ENCODE assay signal across 10 mouse cellular contexts in the genomic region with DNA sequence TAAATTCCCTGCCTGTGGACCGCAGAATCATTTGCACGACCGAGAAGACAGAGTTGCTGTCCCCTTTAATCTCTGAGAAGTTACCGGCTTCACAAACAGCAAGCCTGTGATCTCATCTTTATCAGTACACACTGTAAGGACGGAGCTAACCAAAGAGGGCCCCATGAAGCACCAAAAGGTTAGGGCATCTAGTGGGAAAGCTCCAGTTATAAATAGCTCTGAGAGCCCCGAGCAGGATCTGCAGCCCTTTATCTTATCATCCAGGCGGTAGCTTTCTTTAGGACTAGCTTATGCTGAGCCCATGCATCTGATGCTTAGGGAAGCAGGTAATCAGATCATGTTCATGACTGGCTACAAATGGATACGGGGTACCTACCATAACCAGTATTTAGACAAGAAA.
DNase-seq lines count a peak whose midpoint lies in the region; ATAC-seq and TF ChIP-seq lines count a peak whose summit lies in the region.
"Had no signal": no experiment of that assay in that cellular context is flagged by ENCODE, and none has a peak within 500 bp of the region (broad histone marks: within the 10 kb centered on the region; RNA-seq: fewer than 3 reads in every experiment).

No protein-coding gene starts in this region.

- peak; percentile 60 for TF ChIP-seq EP300 in liver, embryonic 14.5 days (IDR thresholded peaks at IDR 0.05; ENCODE audit: low read depth)

- WGBS in heart, embryonic 13.5 days, result 4% methylated on average over 8 of the region's 8 CpGs
- WGBS in liver, embryonic 14.5 days (ENCODE audit: insufficient replicate concordance), result 1% methylated on average over 8 of the region's 8 CpGs
- WGBS in midbrain, embryonic 15.5 days, result 67% methylated on average over 8 of the region's 8 CpGs
- 83% methylated on average over 8 of the region's 8 CpGs for WGBS in midbrain, embryonic 14.5 days
- 81% methylated on average over 8 of the region's 8 CpGs for WGBS in hindbrain, embryonic 13.5 days

- no peak for DNase-seq in heart, adult 18-20 months
- peak; percentile 72 for DNase-seq in G1E (ENCODE audit: low spot score)
- DNase-seq in liver, embryonic 14.5 days (ENCODE audit: low read depth in 3 of 3, low spot score in 3 of 3), result peak in 2 of 3 experiments; percentile 39 to 47
- no peak for DNase-seq in midbrain, embryonic 14.5 days

- no peaks in the 10 kb centered on the region for H3K36me3 ChIP-seq in heart, embryonic 13.5 days
- H3K36me3 ChIP-seq in G1E (replicated peaks), result peaks cover 3% of the 10 kb centered on the region
- H3K36me3 ChIP-seq in liver, embryonic 14.5 days (replicated peaks; ENCODE audit: control insufficient read depth, insufficient read depth, low read depth), result no peaks in the 10 kb centered on the region
- H3K36me3 ChIP-seq in midbrain, embryonic 15.5 days (replicated peaks), result no peaks in the 10 kb centered on the region
- H3K36me3 ChIP-seq in midbrain, embryonic 14.5 days (ENCODE audit: control insufficient read depth, insufficient read depth, low read length), result no peaks in the 10 kb centered on the region
- no peaks in the 10 kb centered on the region for H3K36me3 ChIP-seq in hindbrain, embryonic 13.5 days
- H3K36me3 ChIP-seq: embryonic facial prominence, embryonic 13.5 days had no signal

- ATAC-seq in heart, embryonic 13.5 days (ENCODE audit: extremely low read depth, insufficient number of reproducible peaks, low FRiP score, low TSS enrichment), result no peak
- peak; percentile 74 for ATAC-seq in G1E (ENCODE audit: extremely low read depth, insufficient number of reproducible peaks, low FRiP score, poor library complexity, severe bottlenecking)
- ATAC-seq in liver, embryonic 14.5 days (ENCODE audit: insufficient read depth), result peak; percentile 84
- no peak for ATAC-seq in midbrain, embryonic 15.5 days (replicated peaks)
- no peak for ATAC-seq in midbrain, embryonic 14.5 days (ENCODE audit: low FRiP score, low TSS enrichment)
- no peak for ATAC-seq in hindbrain, embryonic 13.5 days (ENCODE audit: low FRiP score)
- ATAC-seq: inflammation-experienced regulatory T-cells, adult 6 months had no signal

- H3K4me2 ChIP-seq in heart, embryonic 13.5 days, result peak overlapping the region; percentile 61
- peak overlapping the region; percentile 48 for H3K4me2 ChIP-seq in liver, embryonic 14.5 days (ENCODE audit: low read depth)
- no peak overlapping the region for H3K4me2 ChIP-seq in midbrain, embryonic 15.5 days
- H3K4me2 ChIP-seq in midbrain, embryonic 14.5 days (ENCODE audit: low read length), result no peak overlapping the region
- no peak overlapping the region for H3K4me2 ChIP-seq in hindbrain, embryonic 13.5 days
- H3K4me2 ChIP-seq: embryonic facial prominence, embryonic 13.5 days had no signal

- no peaks in the 10 kb centered on the region for H3K9me3 ChIP-seq in heart, embryonic 13.5 days
- no peaks in the 10 kb centered on the region for H3K9me3 ChIP-seq in G1E (replicated peaks)
- no peaks in the 10 kb centered on the region for H3K9me3 ChIP-seq in liver, embryonic 14.5 days (ENCODE audit: control insufficient read depth, low read length)
- H3K9me3 ChIP-seq in midbrain, embryonic 15.5 days, result no peaks in the 10 kb centered on the region
- no peaks in the 10 kb centered on the region for H3K9me3 ChIP-seq in midbrain, embryonic 14.5 days (ENCODE audit: control insufficient read depth, low read length)
- H3K9me3 ChIP-seq in hindbrain, embryonic 13.5 days, result no peaks in the 10 kb centered on the region
- H3K9me3 ChIP-seq: embryonic facial prominence, embryonic 13.5 days had no signal

- peak overlapping the region; percentile 25 for H3K4me3 ChIP-seq in heart, embryonic 13.5 days
- peak overlapping the region; percentile 59; the same call in 1 of the 2 replicates for H3K4me3 ChIP-seq in G1E (ENCODE audit: low read depth, low read length)
- H3K4me3 ChIP-seq in embryonic fibroblast, embryonic 13.5 days (ENCODE audit: insufficient read depth, low read length), result no peak overlapping the region
- 0 out of 4 replicates have a peak overlapping the region, but pooled peaks of 1 of the 2 experiments have one; percentile 3 for H3K4me3 ChIP-seq in liver, embryonic 14.5 days (ENCODE audit: insufficient read depth in 1 of 2, low read depth in 2 of 2, low read length in 2 of 2)
- no peak overlapping the region for H3K4me3 ChIP-seq in midbrain, embryonic 15.5 days
- no peak overlapping the region for H3K4me3 ChIP-seq in midbrain, embryonic 14.5 days (replicated peaks; ENCODE audit: low read depth, low read length)
- H3K4me3 ChIP-seq in hindbrain, embryonic 13.5 days, result no peak overlapping the region
- H3K4me3 ChIP-seq: embryonic facial prominence, embryonic 13.5 days had no signal

- peaks cover 65% of the 10 kb centered on the region for H3K4me1 ChIP-seq in heart, embryonic 13.5 days
- H3K4me1 ChIP-seq in G1E (ENCODE audit: insufficient read depth, low read depth, low read length), result peaks cover 80% of the 10 kb centered on the region
- H3K4me1 ChIP-seq in embryonic fibroblast, embryonic 13.5 days (ENCODE audit: control insufficient read depth, insufficient read depth, low read length), result peaks cover 5% of the 10 kb centered on the region; the same call in 1 of the 2 replicates
- peaks cover 0 to 37% of the 10 kb centered on the region in 2 experiments; a peak in 3 of 4 replicates for H3K4me1 ChIP-seq in liver, embryonic 14.5 days (replicated peaks; ENCODE audit: control insufficient read depth in 2 of 2, insufficient read depth in 2 of 2, low read length in 1 of 2)
- no peaks in the 10 kb centered on the region for H3K4me1 ChIP-seq in midbrain, embryonic 15.5 days
- no peaks in the 10 kb centered on the region for H3K4me1 ChIP-seq in midbrain, embryonic 14.5 days (ENCODE audit: control insufficient read depth, insufficient read depth, low read length)
- H3K4me1 ChIP-seq in hindbrain, embryonic 13.5 days (replicated peaks), result no peaks in the 10 kb centered on the region

- no peaks in the 10 kb centered on the region for H3K27me3 ChIP-seq in heart, embryonic 13.5 days (replicated peaks)
- H3K27me3 ChIP-seq in G1E (ENCODE audit: insufficient read depth, low read length), result no peaks in the 10 kb centered on the region
- H3K27me3 ChIP-seq in liver, embryonic 14.5 days (ENCODE audit: control insufficient read depth, insufficient read depth, low read length), result no peaks in the 10 kb centered on the region; the same call in none of the 2 replicates
- H3K27me3 ChIP-seq in midbrain, embryonic 15.5 days (replicated peaks), result no peaks in the 10 kb centered on the region
- no peaks in the 10 kb centered on the region for H3K27me3 ChIP-seq in midbrain, embryonic 14.5 days (ENCODE audit: control insufficient read depth, insufficient read depth, low read length)
- H3K27me3 ChIP-seq in hindbrain, embryonic 13.5 days, result no peaks in the 10 kb centered on the region
- H3K27me3 ChIP-seq: embryonic facial prominence, embryonic 13.5 days had no signal

- TF ChIP-seq POLR2A in embryonic fibroblast, embryonic 13.5 days (IDR thresholded peaks at IDR 0.05; ENCODE audit: low read depth, low read length), result no peak

- TF ChIP-seq CTCF in G1E (IDR thresholded peaks at IDR 0.05; ENCODE audit: low read depth, low read length), result no peak
- no peak for TF ChIP-seq CTCF in embryonic fibroblast, embryonic 13.5 days (IDR thresholded peaks at IDR 0.05; ENCODE audit: borderline replicate concordance, insufficient read depth, low read length)
- no peak for TF ChIP-seq CTCF in liver, embryonic 14.5 days (IDR thresholded peaks at IDR 0.05; ENCODE audit: low read depth)

- peak overlapping the region; percentile 63 for H3K9ac ChIP-seq in heart, embryonic 13.5 days
- H3K9ac ChIP-seq in liver, embryonic 14.5 days (replicated peaks), result no peak overlapping the region
- no peak overlapping the region for H3K9ac ChIP-seq in midbrain, embryonic 15.5 days
- H3K9ac ChIP-seq in midbrain, embryonic 14.5 days (replicated peaks; ENCODE audit: low read length), result no peak overlapping the region
- H3K9ac ChIP-seq in hindbrain, embryonic 13.5 days, result no peak overlapping the region
- H3K9ac ChIP-seq: embryonic facial prominence, embryonic 13.5 days had no signal

- H3K27ac ChIP-seq in heart, embryonic 13.5 days (replicated peaks), result peak overlapping the region; percentile 88
- H3K27ac ChIP-seq in embryonic fibroblast, embryonic 13.5 days (ENCODE audit: insufficient read depth, low read length), result peak overlapping the region; percentile 16; the same call in 1 of the 2 replicates
- no peak overlapping the region for H3K27ac ChIP-seq in liver, embryonic 14.5 days
- no peak overlapping the region for H3K27ac ChIP-seq in midbrain, embryonic 15.5 days
- no peak overlapping the region for H3K27ac ChIP-seq in midbrain, embryonic 14.5 days (replicated peaks; ENCODE audit: low read depth, low read length)
- no peak overlapping the region for H3K27ac ChIP-seq in hindbrain, embryonic 13.5 days
- H3K27ac ChIP-seq: embryonic facial prominence, embryonic 13.5 days had no signal

Comparison
In these comparisons a context has a peak if more than half of its experiments do, and no peak if none do; other contexts are left out.
1. ATAC-seq: peak in G1E (single experiment) and liver, embryonic 14.5 days (single experiment); none in heart, embryonic 13.5 days (single experiment), midbrain, embryonic 15.5 days (single experiment), midbrain, embryonic 14.5 days (single experiment) and hindbrain, embryonic 13.5 days (single experiment).
2. H3K27ac ChIP-seq: peak in heart, embryonic 13.5 days (single experiment) and embryonic fibroblast, embryonic 13.5 days (single experiment); none in liver, embryonic 14.5 days (single experiment), midbrain, embryonic 15.5 days (single experiment), midbrain, embryonic 14.5 days (single experiment) and hindbrain, embryonic 13.5 days (single experiment).
3. H3K4me2 ChIP-seq: peak in heart, embryonic 13.5 days (single experiment) and liver, embryonic 14.5 days (single experiment); none in midbrain, embryonic 15.5 days (single experiment), midbrain, embryonic 14.5 days (single experiment) and hindbrain, embryonic 13.5 days (single experiment).
4. H3K4me3 ChIP-seq: peak in heart, embryonic 13.5 days (single experiment) and G1E (single experiment); none in embryonic fibroblast, embryonic 13.5 days (single experiment), midbrain, embryonic 15.5 days (single experiment), midbrain, embryonic 14.5 days (single experiment) and hindbrain, embryonic 13.5 days (single experiment).
5. DNase-seq: peak in G1E (single experiment) and liver, embryonic 14.5 days (2 of 3); none in heart, adult 18-20 months (0 of 2) and midbrain, embryonic 14.5 days (single experiment).